Mouse (Mus musculus) hindbrain, postnatal 0 days (tissue): ENCODE data around the gene Cpne4. TPM values are rescaled to one million over a fixed set of nuclear protein-coding genes. Genes with fewer than 3 reads are reported as not detected.

Experiments
- ATAC-seq: fragments of 200-750 bp; cut with Nextera tagmentation; 2 replicates; pipeline ENCODE4 v1.8.0; 2017; ENCODE audit warnings: mild to moderate bottlenecking, moderate TSS enrichment, moderate library complexity
- DNase-seq: peaks from one replicate; pipeline ENCODE4 v3.0.0-alpha.2; 2015; ENCODE audit warnings: low spot score
- H3K27ac ChIP-seq: fragments of 300-500 bp; sonication (generic); 2 replicates; pipeline ENCODE4 v1.5.1; 2014; ENCODE audit warnings: mild to moderate bottlenecking
- H3K27me3 ChIP-seq: fragments of 300-500 bp; sonication (generic); 2 replicates; pipeline ENCODE4 v1.6.1; 2014; ENCODE audit warnings: low read length, mixed read lengths; ENCODE audit not compliant: insufficient read depth
- H3K36me3 ChIP-seq: fragments of 300-500 bp; sonication (generic); 2 replicates; pipeline ENCODE4 v1.6.1; 2014; ENCODE audit warnings: low read length, mixed read lengths; ENCODE audit not compliant: insufficient read depth
- H3K4me1 ChIP-seq: fragments of 300-500 bp; sonication (generic); 2 replicates; pipeline ENCODE4 v1.6.1; 2014; ENCODE audit warnings: antibody characterized with exemption, low read length, mixed read lengths; ENCODE audit not compliant: insufficient read depth
- H3K4me2 ChIP-seq: fragments of 300-500 bp; sonication (generic); 2 replicates; pipeline ENCODE4 v1.6.1; 2014; ENCODE audit warnings: low read depth, mild to moderate bottlenecking, low read length, moderate library complexity, mixed read lengths
- H3K4me3 ChIP-seq: fragments of 300-500 bp; sonication (generic); 2 replicates; pipeline ENCODE4 v1.5.1; 2014; ENCODE audit warnings: low read length
- H3K9ac ChIP-seq: fragments of 300-500 bp; sonication (generic); replicated peaks from 2 replicates; pipeline ENCODE4 v1.6.1; 2014; ENCODE audit warnings: mild to moderate bottlenecking, low read length, moderate library complexity, mixed read lengths
- H3K9me3 ChIP-seq: fragments of 300-500 bp; sonication (generic); 2 replicates; pipeline ENCODE4 v1.6.1; 2016; ENCODE audit warnings: low read length, mixed read lengths
- CTCF ChIP-seq: IDR thresholded peaks from 2 replicates; pipeline ENCODE4 v1.5.1; 2016; ENCODE audit warnings: antibody characterized with exemption, control low read depth, low read depth
- WGBS: fragments of 180-500 bp; shearing (Covaris S2); extraction: QIAGEN DNeasy Blood & Tissue Kit; methylation state at CpG from one replicate; pipeline ENCODE4 v1.1.7; 2014; 5-methylcytosine and 5-hydroxymethylcytosine counted together
- polyA plus RNA-seq: library from polyadenylated mRNA; unstranded; fragments of >200 nt; fragmentation: Nextera tagmentation; extraction: Ambion mirVana; gene quantifications from 2 replicates; pipeline ENCODE4 v1.2.1, GENCODE M21; 2015
- total RNA-seq: library from RNA; depleted of rRNA; stranded (reverse); fragments of >200 nt; gene quantifications from 2 replicates; pipeline ENCODE4 v1.2.3, GENCODE M21; 2014; rRNA removed

The Cpne4 gene
- 9.2 and 10.9 TPM in 2 replicates for total RNA-seq
- 19.3 TPM in 2 replicates for polyA plus RNA-seq

GRCm38 (mm10) chr9:104546986-104547385 lies at the start of gene Cpne4:
Gene Cpne4 (plus strand): TSS chr9:104547286.
- H3K9ac ChIP-seq: no peak within 1 kb of the TSS
- H3K4me1 ChIP-seq: no peaks in the 10 kb centered on the region
- no peaks in the 10 kb centered on the region for H3K27me3 ChIP-seq
- H3K4me2 ChIP-seq: no peak within 1 kb of the TSS
- H3K4me3 ChIP-seq: no peak within 1 kb of the TSS
- ATAC-seq (no peak), DNase-seq (no peak)
- no peak for TF ChIP-seq CTCF
- no peak within 1 kb of the TSS for H3K27ac ChIP-seq
- H3K9me3 ChIP-seq: no peaks in the 10 kb centered on the region
- no peaks in the 10 kb centered on the region for H3K36me3 ChIP-seq
- 81% methylated on average over 2 of the region's 2 CpGs for WGBS

- ATAC-seq (no peak), DNase-seq (no peak)
- no peak for TF ChIP-seq CTCF
- Histone ChIP-seq H3K36me3 (no peaks in the 10 kb centered on the region), H3K27me3 (no peaks in the 10 kb centered on the region), H3K27ac (no peak overlapping the region), H3K9me3 (no peaks in the 10 kb centered on the region), H3K4me3 (no peak overlapping the region), H3K9ac (no peak overlapping the region), H3K4me1 (no peaks in the 10 kb centered on the region), H3K4me2 (no peak overlapping the region)
- WGBS: 87% methylated on average over 6 of the region's 6 CpGs
Measured at GRCm38 (mm10) chr9:104515187-104515586, 31.9 kb upstream of the Cpne4 start.

- peak; percentile 47 for TF ChIP-seq CTCF
- 60% methylated on average over 6 of the region's 6 CpGs for WGBS
- no peak overlapping the region for H3K4me3 ChIP-seq
- H3K27me3 ChIP-seq: no peaks in the 10 kb centered on the region
- ATAC-seq (no peak), DNase-seq (no peak)
- no peaks in the 10 kb centered on the region for H3K9me3 ChIP-seq
- no peak overlapping the region for H3K27ac ChIP-seq
- no peak overlapping the region for H3K4me2 ChIP-seq
- no peak overlapping the region for H3K9ac ChIP-seq
- no peaks in the 10 kb centered on the region for H3K36me3 ChIP-seq
- H3K4me1 ChIP-seq: no peaks in the 10 kb centered on the region
Measured at GRCm38 (mm10) chr9:104535508-104535907, 11.6 kb upstream of the Cpne4 start.

GRCm38 (mm10) chr9:104565815-104566214 lies 18.7 kb downstream of the Cpne4 start:
- DNase-seq (peak; percentile 52), ATAC-seq (no peak)
- Histone ChIP-seq H3K4me3 (no peak overlapping the region), H3K9me3 (no peaks in the 10 kb centered on the region), H3K27ac (no peak overlapping the region), H3K9ac (no peak overlapping the region), H3K27me3 (peaks cover 10% of the 10 kb centered on the region; the same call in 1 of the 2 replicates), H3K4me2 (no peak overlapping the region), H3K4me1 (no peaks in the 10 kb centered on the region), H3K36me3 (no peaks in the 10 kb centered on the region)
- TF ChIP-seq CTCF: peak; percentile 59
- 40% methylated on average over 3 of the region's 3 CpGs for WGBS

- Histone ChIP-seq H3K9ac (no peak overlapping the region), H3K4me1 (no peaks in the 10 kb centered on the region), H3K27me3 (peaks cover 13% of the 10 kb centered on the region; the same call in 1 of the 2 replicates), H3K4me2 (no peak overlapping the region), H3K36me3 (no peaks in the 10 kb centered on the region), H3K27ac (no peak overlapping the region), H3K4me3 (no peak overlapping the region), H3K9me3 (no peaks in the 10 kb centered on the region)
- ATAC-seq: no peak
- no peak for DNase-seq
- 76% methylated on average over 5 of the region's 5 CpGs for WGBS
- no peak for TF ChIP-seq CTCF
Measured at GRCm38 (mm10) chr9:104566468-104566867, 19.4 kb downstream of the Cpne4 start.

GRCm38 (mm10) chr9:104567096-104567495 lies 20.0 kb downstream of the Cpne4 start:
- no peaks in the 10 kb centered on the region for H3K36me3 ChIP-seq
- no peak overlapping the region for H3K4me2 ChIP-seq
- no peak overlapping the region for H3K9ac ChIP-seq
- H3K4me3 ChIP-seq: no peak overlapping the region
- H3K4me1 ChIP-seq: no peaks in the 10 kb centered on the region
- DNase-seq: no peak
- no peaks in the 10 kb centered on the region for H3K9me3 ChIP-seq
- no peak overlapping the region for H3K27ac ChIP-seq
- no peak for TF ChIP-seq CTCF
- 69% methylated on average over 7 of the region's 7 CpGs for WGBS
- no peak for ATAC-seq
- peaks cover 13% of the 10 kb centered on the region; the same call in 1 of the 2 replicates for H3K27me3 ChIP-seq

GRCm38 (mm10) chr9:104569480-104570167 lies 22.5 kb downstream of the Cpne4 start:
- Histone ChIP-seq H3K4me1 (no peaks in the 10 kb centered on the region), H3K27me3 (peaks cover 13% of the 10 kb centered on the region; the same call in 1 of the 2 replicates), H3K4me3 (peak overlapping the region; percentile 34), H3K4me2 (peak overlapping the region; percentile 59), H3K36me3 (no peaks in the 10 kb centered on the region), H3K9me3 (no peaks in the 10 kb centered on the region), H3K27ac (no peak overlapping the region), H3K9ac (no peak overlapping the region)
- WGBS: 1% methylated on average over 24 of the region's 25 CpGs
- ATAC-seq (peak; percentile 76; the same call in 1 of the 2 replicates), DNase-seq (peak; percentile 86)
- TF ChIP-seq CTCF: peak; percentile 75
